Mouse (Mus musculus): ENCODE data around the gene Calml4. TPM values are rescaled to one million over a fixed set of nuclear protein-coding genes. Genes with fewer than 3 reads are reported as not detected.
"Not testable (repeated sequence)": the region's sequence is repeated elsewhere in the genome, so short reads cannot be mapped to it uniquely, and the experiment has no call there.

The Calml4 gene
- under 1 TPM; 0.66 to 0.93 TPM for total RNA-seq (2021)

DNA sequence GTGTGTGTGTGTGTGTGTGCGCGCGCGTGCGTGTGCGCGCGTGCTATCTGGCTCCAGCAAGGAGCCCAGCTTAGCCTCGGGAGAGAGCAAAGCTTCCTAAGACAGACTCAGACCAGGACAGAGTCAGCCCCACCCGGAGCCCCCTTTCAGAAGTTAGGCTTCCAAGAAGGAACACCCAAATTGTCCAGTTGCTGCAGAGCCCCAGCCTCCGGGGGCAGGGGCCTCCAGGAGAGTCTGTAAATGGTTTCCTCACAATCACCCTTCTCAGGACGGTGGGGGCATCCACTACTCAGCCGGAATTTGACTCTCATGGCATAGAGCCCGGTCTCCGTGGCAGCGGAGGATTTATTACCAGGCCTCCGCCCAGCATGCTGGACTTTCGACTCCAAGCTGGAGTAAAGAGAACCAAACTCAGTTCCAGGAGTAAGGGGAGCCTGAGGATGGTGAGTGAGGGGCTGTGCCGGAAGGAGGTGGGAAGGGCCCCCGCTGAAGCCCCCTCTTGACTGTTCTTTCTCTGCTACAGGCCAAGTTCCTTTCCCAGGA lies at the start of gene Calml4:
Gene Calml4, plus strand, starts transcription at position 362 of the 543 bp plus-strand sequence.
- intact Hi-C loops (cut with DNase I), result no loop called here
- peak; percentile 84 for DNase-seq

DNA sequence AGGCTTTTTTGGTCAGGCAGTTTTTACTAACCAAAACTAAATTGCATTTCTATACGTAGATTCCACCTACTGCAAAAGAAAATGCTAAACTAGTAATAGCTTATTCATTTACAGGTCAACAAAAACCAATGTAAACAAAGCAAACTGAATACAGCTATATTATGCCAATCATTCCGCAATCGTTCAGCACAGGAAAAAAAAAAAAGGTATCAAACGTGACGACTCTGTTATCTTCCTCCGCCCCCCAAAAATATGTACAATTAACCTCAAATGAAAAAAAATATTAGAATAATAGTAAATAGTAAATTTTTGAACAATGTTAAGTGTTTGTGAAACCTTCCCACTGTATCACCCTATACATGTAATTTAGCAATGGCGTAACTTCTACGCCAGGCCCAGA lies 47.8 kb upstream of the Calml4 start:
- intact Hi-C loops (cut with DNase I), result no loop called here
- DNase-seq, result no peak

DNA sequence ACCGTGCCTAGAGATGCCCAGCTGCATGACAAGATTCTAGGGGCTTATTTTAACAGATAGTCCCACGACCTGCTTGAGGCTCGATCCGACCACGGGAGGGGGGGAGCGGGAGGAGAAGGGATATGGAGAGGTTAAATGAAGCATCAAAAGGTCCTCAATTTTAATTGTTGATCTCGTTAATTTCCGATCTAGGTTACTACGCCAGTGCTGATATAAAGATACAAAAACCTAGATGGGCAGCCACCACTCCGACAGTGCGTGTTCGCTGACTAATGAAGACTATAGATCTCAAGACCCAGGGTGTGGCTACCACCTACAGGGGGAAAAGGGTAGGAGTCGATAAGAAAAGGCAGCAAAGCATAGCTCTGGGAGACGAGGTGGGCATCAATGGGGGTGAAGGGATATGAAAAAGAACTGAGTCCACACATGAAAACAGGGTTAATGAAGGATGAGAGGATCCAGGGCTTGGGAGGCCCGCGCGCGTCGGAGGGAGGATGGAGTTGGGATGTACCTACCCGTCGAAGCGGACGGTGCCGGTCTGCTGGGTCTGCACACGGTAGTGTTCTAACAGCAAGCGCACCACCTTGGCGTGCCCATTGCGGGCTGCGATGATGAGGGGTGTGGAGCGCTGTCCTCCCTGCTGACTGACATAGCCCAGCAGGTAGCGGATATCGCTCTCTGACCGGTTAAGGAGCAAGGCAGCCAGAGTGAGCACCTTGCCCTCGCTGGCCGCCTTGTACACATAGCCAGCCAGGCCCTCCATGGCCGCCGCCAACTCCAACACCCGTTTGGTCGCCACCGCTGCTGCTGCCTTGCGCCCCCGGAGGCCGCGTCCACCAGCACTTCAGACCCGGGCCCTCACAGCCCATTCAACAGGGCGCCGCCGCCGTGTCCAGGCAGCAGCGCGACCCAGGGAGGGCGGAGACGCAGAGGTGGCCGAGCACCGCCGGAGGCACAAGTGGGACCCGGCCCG lies 47.1 kb upstream of the Calml4 start:
- intact Hi-C loops (cut with DNase I), result no loop called here
- peak; percentile 65 for DNase-seq

DNA sequence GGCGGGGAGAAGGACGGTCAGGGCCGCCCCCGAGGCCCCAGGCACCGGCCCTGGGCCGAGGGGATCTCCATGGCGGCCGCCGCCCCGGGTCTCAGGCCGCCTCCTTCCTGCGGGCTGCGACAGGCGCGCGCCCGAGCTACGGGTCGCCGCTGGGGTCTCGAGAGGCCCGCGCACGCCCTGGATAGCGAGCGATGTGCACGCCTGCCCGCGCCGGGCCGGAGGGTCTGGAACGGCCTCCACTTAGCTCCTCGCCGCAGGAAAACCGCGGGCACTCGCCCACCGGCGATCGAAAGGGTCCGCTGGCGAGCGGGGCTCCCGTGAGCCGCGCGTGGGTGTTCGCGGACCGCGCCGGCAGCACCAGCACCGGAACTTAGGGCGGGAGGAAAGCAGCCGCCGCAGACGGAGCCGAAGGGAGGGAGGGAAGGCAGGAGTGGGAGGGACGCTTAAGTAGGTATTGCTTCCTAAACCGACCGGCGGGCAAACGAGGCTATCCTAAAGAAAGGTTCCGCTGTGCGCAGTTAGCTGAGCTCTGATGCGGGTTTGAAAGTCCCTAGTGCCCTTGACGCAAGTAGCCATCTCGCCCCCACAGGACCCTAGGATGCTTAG lies 46.3 kb upstream of the Calml4 start, which contains the start of gene Fem1b:
Gene Fem1b, minus strand, starts transcription at position 419 of the 606 bp plus-strand sequence.
- intact Hi-C loops (cut with DNase I), result no loop called here
- DNase-seq, result peak; percentile 89

DNA sequence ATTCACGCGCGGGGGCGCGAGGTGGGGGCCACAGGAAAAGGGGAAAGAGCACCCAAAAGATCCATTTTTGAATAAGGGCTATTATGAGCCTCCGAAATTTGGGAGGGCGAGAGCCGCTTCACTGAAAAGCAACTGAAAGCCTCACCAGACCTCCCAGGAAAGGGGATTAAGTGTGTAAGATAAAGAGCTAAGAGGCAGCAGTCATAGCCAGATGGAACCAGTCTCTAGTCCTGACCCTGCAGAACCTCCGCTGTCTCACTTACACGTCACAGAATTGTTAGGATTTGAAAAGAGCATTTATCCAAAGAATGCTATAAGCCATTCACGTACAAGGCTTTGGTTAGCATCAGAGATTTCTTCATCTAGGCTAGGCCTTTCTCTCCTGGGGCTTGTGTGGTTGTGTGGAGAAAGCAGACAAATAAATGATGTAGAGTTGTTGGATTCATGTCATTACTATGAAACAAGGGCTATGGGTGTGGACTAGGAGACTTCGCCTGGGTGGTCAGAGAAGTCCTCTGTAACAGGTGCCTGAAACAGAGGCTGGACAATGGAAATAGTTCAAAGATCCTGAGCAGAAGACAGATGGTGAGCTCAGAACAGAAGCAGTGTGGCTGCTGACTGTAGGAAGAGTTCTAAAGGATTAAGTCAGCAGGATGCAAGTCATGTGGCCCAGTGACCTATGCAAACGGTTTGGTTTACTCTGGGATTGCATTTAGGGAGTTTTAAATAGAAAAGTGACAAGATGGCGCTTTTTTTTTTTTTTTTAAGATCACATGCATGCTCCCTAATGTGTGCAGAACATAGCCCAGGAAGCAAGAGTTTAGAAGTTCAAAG lies 45.4 kb upstream of the Calml4 start:
- no peak for DNase-seq
- intact Hi-C loops (cut with DNase I), result no loop called here

DNA sequence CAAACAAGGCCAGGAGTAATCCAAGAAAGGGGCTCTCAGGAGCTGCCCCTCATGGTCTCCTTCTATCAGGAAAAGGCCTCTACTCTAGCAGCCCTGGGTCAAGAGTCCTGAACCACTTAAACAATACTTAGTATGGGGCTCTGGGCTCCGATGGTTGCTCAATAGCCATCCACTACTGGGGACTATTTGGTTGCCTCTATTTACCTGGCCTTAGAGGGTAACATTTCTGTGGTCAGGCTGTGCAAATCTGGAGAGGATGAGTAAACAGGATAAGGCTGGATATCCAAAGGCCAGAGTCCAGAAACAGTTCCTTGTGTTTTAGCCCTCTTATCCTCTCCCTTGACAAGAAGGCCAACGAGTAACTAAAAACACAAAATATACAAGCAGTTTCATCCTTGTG lies 43.1 kb upstream of the Calml4 start:
- no peak for DNase-seq
- intact Hi-C loops (cut with DNase I), result no loop called here

DNA sequence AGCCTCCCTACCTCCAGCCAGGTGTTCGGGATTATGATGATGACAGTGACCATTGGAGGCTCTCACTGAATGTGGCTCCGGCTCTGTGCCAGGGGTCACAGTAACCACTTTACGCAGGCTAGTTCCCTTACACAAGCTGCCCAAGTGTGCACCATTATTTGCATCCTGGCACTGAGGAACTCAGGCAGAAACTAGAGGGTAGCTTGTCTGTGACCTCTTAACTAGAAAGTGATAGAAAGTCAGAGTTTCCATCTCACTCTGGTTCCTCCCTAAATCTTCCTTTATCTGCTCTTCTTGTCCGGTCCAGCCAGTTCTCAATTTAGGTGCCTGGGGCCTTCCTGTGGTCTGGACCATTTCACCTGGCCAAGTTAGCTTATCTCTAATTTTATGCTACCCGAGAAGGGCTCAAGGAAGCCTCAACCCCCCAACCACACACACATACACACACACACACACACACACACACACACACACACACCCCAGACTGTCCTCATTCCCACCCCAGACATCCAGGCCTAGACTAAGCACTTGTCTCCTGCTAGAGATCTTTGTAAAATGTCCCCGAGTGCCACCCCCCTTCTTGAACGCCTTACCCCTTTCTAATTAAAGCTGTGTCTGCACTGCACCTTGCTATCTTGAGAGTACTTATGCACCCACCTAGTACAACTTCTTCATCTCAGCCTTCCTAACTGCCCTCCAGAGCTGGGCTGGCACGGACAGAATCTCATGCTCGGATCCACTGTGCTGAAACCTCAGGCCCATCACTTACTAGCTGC lies 41.4 kb upstream of the Calml4 start:
- intact Hi-C loops (cut with DNase I), result no loop called here
- DNase-seq, result no peak

DNA sequence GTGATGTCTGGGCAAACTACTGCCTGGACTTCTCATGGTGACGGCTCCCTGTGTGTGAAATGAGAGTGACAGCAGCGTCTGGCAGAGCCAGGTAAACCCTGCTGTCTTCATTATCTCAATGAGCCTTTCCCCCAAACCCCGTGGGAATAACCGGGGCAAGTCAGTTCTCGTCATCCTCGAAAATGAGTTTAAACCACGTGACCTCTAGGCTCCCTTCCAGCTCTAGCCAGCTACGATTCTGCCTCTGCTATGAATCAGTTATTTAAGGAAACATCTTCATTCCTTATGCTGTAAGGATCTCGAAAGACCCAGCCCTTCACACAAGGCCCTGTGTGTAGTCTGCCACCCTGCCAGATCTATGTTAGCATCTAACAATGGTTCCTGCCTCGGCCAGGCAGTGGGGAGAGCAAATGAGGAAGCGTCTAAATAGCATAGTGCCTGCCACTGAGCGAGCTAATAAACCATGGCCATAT lies 40.7 kb upstream of the Calml4 start:
- DNase-seq, result peak; percentile 59
- intact Hi-C loops (cut with DNase I), result no loop called here

DNA sequence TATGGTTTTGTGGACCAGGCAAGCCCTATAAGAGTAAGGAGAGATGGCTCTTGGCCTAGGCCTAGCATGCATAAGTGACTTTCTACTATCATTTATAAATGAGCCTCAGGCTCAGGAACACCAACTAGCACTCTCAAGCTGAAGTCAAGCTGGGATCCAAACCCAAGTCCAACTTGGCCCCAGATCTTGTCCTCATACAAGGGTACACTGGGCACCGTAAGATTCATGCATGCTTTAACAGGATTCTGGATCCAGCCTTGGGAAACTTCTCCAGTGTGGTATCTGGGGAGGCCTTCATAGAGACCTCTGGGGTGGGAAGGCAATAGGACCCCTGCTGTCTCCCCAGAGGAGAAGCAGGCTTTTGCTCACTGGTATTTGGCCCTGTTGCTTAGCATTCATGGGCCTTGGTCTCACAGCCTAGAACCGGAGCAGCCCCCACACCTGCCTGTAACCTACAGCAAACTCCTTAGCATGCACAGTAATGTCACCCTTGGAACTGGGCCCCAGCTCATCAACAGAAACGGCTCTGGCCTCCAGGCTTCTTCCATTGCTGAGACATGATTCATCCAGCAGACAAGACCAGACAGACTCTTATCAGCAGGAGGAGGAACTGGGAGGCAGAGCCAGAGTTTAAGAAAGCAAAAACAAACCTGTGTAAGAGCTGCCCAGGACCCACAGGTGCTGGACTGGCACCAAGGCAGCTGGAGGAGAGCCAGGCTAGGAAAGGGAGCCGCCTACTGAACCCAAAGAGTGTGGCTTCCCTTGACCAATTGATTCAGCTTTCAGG lies 39.9 kb upstream of the Calml4 start:
- DNase-seq, result no peak
- intact Hi-C loops (cut with DNase I), result no loop called here

DNA sequence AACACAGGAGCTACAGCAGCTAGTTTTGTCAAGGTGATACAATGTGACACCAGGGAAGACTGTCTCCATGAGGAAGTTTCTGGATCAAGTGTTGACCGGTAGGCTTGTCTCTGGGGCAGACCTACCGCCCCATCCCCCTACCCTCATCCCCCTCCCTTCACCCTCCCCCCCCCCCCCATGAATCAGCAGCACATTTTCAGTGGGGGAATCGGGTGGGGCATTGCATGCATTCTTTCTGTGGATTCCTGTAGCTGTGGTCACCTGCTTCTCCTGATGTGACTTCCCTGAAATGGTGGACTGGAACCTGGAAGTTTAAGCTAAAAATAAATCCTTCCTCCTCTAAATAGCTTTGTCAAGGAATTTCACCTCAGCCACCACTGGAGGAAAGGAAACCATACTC lies 38.4 kb upstream of the Calml4 start:
- DNase-seq, result no peak
- intact Hi-C loops (cut with DNase I), result no loop called here

DNA sequence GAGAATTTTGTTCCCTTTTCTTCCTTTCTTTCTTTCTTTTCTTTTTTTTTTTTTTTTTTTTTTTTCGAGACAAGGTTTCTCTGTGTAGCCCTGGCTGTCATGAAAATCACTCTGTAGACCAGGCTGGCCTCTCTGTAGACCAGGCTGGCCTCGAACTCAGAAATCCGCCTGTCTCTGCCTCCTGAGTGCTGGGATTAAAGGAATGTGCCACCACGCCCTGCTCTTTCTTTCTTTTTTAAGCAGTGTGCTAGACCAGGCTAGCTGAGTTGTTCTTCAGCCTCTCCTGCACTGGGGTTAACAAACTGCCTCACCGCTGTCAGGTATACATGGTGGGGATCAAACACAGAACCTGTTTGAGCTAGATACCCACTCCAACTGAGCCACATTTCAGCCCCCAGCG lies 38.0 kb upstream of the Calml4 start:
- DNase-seq; intact Hi-C loops (cut with DNase I): not testable (repeated sequence)

DNA sequence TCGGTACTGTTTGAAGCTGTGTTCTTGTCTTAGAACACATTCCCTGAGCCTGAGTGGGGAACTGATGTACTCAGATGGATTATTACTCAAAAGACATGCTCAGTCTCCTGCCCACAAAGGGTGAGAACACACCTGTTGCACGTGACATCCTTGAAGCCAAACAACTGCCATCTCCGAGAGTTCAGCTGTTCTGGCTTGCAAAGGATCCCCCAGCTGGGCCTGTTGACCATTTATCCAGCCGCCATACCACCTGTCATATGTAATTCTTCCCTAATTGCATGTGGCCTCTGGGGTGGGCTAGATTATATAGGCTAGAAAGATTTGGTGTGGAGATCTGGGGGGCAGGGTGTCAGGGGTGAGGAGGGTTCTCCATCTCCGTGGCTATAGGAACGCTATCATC lies 37.1 kb upstream of the Calml4 start:
- DNase-seq, result no peak
- intact Hi-C loops (cut with DNase I), result no loop called here

DNA sequence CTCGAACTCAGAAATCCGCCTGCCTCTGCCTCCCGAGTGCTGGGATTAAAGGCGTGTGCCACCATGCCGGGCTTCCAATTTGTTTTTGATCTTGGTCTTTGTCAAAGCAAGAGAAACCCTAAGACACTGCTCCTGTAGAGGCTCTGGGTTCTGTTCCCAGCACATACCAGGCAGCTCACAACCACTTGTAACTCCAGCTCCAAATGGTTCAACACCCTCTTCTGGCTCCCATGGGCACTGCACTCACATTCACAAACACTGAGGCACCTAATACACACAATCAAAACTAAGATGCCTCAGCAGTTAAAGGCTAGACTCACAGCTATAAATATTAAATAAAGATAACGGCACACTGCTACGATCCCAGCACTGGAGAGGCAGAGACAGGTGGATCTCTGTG lies 36.1 kb upstream of the Calml4 start:
- no peak for DNase-seq
- intact Hi-C loops (cut with DNase I), result no loop called here

DNA sequence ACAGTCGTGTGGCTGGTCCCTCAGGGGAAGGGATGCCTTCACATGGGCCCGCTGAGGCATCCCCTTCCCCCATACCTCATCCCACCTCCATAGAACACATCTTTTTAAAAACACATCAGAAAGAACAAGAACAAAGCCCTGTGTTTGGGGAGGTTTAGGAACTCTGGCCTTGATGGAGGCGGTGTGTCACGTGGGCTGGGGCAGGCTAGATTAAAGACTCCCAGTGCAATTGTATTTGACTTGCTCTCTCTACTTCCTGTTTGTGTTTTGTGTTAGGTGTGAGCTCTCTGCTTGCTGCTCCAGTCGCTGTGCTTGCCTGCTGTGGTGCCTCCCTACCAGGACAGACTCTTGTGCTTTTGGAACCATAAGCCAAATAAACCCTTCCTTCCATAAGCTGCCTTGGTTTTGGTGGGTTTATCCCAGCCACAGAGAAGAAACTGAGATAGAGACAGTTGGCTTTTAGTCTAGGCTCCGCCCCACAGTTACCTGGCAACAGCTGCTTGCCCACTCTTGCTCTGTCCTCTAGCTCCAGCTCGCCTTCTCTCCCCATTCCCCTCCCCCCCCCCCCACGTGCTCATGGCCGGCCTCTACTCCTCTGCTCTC lies 32.0 kb upstream of the Calml4 start:
- DNase-seq, result no peak
- intact Hi-C loops (cut with DNase I), result no loop called here

DNA sequence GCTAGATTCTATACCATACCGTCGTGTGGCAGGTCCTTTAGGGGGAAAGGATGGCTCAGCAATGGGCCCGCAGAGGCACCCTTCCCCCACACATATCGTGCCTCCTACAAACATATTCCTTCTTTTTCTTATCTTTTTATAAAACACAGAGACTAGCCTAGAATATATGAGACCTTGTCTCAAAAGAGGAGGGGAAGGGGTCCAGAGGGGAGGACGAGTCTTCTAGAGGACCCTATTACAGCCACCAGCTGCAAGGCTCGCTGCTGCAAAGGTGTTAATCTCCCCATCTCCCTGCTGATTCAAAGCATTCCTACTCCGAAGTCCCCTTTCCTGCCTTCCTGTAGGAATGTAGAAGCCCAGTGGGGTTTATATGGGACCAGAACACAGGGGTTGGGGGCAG lies 31.4 kb upstream of the Calml4 start:
- intact Hi-C loops (cut with DNase I), result no loop called here
- no peak for DNase-seq

DNA sequence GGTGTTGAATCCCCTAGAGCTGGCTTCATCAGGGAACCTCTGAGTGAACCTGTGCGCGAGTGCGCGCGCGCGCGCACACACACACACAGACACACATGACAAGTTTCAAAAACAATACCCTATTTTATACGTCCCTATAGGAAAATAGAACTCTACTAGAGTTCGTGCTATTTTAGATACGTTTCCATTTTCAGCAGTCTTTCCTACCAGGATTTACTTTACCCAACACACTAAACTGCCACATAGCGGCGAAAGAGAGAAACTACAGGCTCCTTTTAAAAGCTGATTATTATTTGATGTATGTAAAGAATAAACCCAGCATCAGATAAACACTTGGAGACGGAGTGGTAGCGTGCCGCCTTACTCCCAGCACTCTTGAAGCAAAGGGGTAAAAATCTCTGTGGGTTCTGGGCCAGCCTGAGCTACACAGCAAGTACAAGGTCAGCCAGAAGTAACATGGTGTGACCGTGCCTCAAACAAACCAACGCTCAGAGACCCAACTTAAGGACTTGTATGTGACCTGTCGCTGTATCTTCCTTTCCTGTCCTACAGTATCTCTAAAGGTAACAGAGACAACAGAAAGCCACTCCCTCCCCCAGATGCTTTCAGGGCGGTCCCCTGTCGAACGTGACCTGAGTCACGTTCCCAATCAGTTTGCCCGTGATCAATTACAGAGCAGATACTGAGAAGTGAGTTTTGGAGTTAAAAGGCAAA lies 29.8 kb upstream of the Calml4 start:
- no peak for DNase-seq
- intact Hi-C loops (cut with DNase I), result no loop called here

DNA sequence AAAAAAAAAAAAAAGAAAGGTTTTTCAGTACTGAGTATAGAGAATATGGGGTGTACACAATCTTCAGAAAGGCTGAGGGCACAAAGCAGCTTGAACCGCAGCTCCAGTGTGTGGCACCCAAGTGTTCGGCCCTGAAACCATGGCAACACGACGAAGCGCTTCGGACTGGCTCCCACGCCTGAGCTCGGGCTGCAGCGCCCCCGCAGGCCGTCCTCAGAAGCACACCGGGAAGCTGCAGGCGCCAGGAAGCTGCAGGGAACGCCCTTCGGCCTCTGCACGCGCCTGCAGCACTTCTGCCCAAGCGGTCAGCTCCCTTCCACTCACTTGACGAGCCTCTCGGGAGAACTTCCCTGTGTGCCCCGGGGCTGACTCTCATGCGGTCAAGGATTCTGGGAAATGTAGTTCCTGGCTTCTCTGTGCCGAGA lies 29.2 kb upstream of the Calml4 start:
- DNase-seq, result peak; percentile 94
- intact Hi-C loops (cut with DNase I), result no loop called here

DNA sequence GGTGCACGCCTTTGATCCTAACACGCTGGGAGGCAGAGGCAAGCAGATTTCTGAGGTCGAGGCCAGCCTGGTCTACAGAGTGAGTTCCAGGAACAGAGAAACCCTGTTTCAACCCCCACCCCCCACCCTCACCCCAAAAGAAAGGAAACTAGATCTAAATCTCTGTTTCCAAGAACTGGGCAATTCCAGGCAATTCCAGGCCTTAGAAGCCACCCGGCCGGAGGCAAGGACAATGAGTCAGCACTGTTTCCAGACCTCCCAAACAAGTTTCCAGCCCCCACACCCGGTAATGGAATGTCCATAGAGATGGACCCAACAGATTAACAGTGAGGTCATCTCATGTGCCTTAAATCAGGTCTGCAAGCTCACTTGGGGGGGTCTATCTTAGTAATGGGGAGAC lies 28.0 kb upstream of the Calml4 start:
- no peak for DNase-seq
- intact Hi-C loops (cut with DNase I), result no loop called here
